Mouse (Mus musculus) hindbrain, embryonic 14.5 days (tissue): ENCODE data around the gene Dicer1. TPM values are rescaled to one million over a fixed set of nuclear protein-coding genes. Genes with fewer than 3 reads are reported as not detected.

ENCODE experiments used
- ATAC-seq: fragments of 200-750 bp; cut with Nextera tagmentation; 2 replicates; pipeline ENCODE4 v1.8.0; 2017; ENCODE audit warnings: moderate number of reproducible peaks, mild to moderate bottlenecking, moderate TSS enrichment, moderate library complexity; ENCODE audit not compliant: low FRiP score
- DNase-seq: peaks from one replicate; pipeline ENCODE4 v3.0.0-alpha.2; 2015; ENCODE audit warnings: low spot score
- H3K27ac ChIP-seq: fragments of 300-500 bp; sonication (generic); 2 replicates; pipeline ENCODE4 v1.5.1; 2014; ENCODE audit warnings: mild to moderate bottlenecking, moderate library complexity
- H3K27me3 ChIP-seq: fragments of 300-500 bp; sonication (generic); 2 replicates; pipeline ENCODE4 v1.6.1; 2014; ENCODE audit warnings: mild to moderate bottlenecking, low read length, mixed read lengths; ENCODE audit not compliant: control insufficient read depth, insufficient read depth
- H3K36me3 ChIP-seq: fragments of 300-500 bp; sonication (generic); replicated peaks from 2 replicates; pipeline ENCODE4 v1.6.1; 2014; ENCODE audit not compliant: control insufficient read depth, insufficient read depth
- H3K4me1 ChIP-seq: fragments of 300-500 bp; sonication (generic); replicated peaks from 2 replicates; pipeline ENCODE4 v1.6.1; 2014; ENCODE audit warnings: antibody characterized with exemption, low read length, mixed read lengths; ENCODE audit not compliant: control insufficient read depth, insufficient read depth
- H3K4me2 ChIP-seq: fragments of 300-500 bp; sonication (generic); replicated peaks from 2 replicates; pipeline ENCODE4 v1.6.1; 2014; ENCODE audit warnings: mild to moderate bottlenecking, moderate library complexity
- H3K4me3 ChIP-seq: fragments of 300-500 bp; sonication (generic); replicated peaks from 2 replicates; pipeline ENCODE4 v1.5.1; 2014; ENCODE audit warnings: mild to moderate bottlenecking, low read length
- H3K9ac ChIP-seq: fragments of 300-500 bp; sonication (generic); 2 replicates; pipeline ENCODE4 v1.6.1; 2014
- H3K9me3 ChIP-seq: fragments of 300-500 bp; sonication (generic); 2 replicates; pipeline ENCODE4 v1.6.1; 2016; ENCODE audit warnings: low read length; ENCODE audit not compliant: control insufficient read depth
- WGBS: fragments of 180-500 bp; shearing (Covaris S2); extraction: QIAGEN DNeasy Blood & Tissue Kit; methylation state at CpG from one replicate; pipeline ENCODE4 v1.1.7; 2014; 5-methylcytosine and 5-hydroxymethylcytosine counted together
- polyA plus RNA-seq: library from polyadenylated mRNA; unstranded; fragments of >200 nt; fragmentation: Nextera tagmentation; extraction: Ambion mirVana; gene quantifications from 2 replicates; pipeline ENCODE4 v1.2.1, GENCODE M21; 2014

Gene Dicer1
- polyA plus RNA-seq, 1 experiment from 2014 or later, result 36.7 TPM

- Histone ChIP-seq H3K4me2 (no peak overlapping the region), H3K9ac (no peak overlapping the region), H3K27me3 (no peaks in the 10 kb centered on the region), H3K36me3 (no peaks in the 10 kb centered on the region), H3K4me3 (no peak overlapping the region), H3K27ac (no peak overlapping the region), H3K4me1 (no peaks in the 10 kb centered on the region), H3K9me3 (no peaks in the 10 kb centered on the region)
- no peak for ATAC-seq
- WGBS, result 69% methylated on average over 5 of the region's 5 CpGs
- DNase-seq, result no peak
Observed at GRCm38 (mm10) chr12:104672976-104673375, 78.8 kb downstream of the Dicer1 start.

- WGBS, result 61% methylated on average over 10 of the region's 10 CpGs
- H3K27ac ChIP-seq, result no peak overlapping the region
Observed at GRCm38 (mm10) chr12:104672406-104672805, 79.3 kb downstream of the Dicer1 start.

GRCm38 (mm10) chr12:104667846-104668245 is 83.9 kb downstream of the Dicer1 start:
- no peak for ATAC-seq
- H3K36me3 ChIP-seq, result no peaks in the 10 kb centered on the region
- H3K4me1 ChIP-seq, result no peaks in the 10 kb centered on the region
- H3K27me3 ChIP-seq, result no peaks in the 10 kb centered on the region
- H3K4me3 ChIP-seq, result no peak overlapping the region
- no peak overlapping the region for H3K9ac ChIP-seq
- no peak overlapping the region for H3K4me2 ChIP-seq
- H3K27ac ChIP-seq, result no peak overlapping the region
- DNase-seq, result no peak
- 80% methylated on average over 7 of the region's 7 CpGs for WGBS
- no peaks in the 10 kb centered on the region for H3K9me3 ChIP-seq

More at GRCm38 (mm10) chr12:104672406-104672805, 79.3 kb downstream of the Dicer1 start:
- no peak for ATAC-seq
- Histone ChIP-seq H3K27me3 (no peaks in the 10 kb centered on the region), H3K36me3 (no peaks in the 10 kb centered on the region), H3K4me2 (no peak overlapping the region), H3K4me3 (no peak overlapping the region), H3K4me1 (no peaks in the 10 kb centered on the region), H3K9me3 (no peaks in the 10 kb centered on the region), H3K9ac (no peak overlapping the region)
- no peak for DNase-seq

DNA sequence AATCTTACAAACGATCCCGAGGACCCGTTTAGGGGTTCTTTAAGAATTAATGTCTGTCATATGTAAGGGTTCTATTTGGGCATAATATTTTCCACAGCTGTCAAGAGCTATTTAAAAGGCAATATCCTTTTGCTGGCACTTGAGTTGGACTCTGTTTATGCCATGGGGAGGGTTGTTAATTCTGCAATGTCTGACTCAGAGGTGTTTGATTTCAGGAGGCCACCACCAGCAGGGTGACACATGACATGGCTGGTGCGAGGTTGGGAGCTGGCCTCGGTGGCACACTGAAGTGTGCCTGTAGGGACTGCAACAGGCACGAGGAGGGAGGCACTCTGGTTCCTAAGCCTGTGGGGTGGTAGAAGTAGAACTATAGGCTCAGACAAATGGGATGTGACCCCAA is 85.8 kb downstream of the Dicer1 start:
- Histone ChIP-seq H3K9ac (no peak overlapping the region), H3K36me3 (no peaks in the 10 kb centered on the region), H3K27me3 (no peaks in the 10 kb centered on the region), H3K27ac (no peak overlapping the region), H3K9me3 (no peaks in the 10 kb centered on the region), H3K4me1 (no peaks in the 10 kb centered on the region), H3K4me3 (no peak overlapping the region), H3K4me2 (no peak overlapping the region)
- no peak for DNase-seq
- ATAC-seq, result no peak
- 84% methylated on average over 6 of the region's 6 CpGs for WGBS

DNA sequence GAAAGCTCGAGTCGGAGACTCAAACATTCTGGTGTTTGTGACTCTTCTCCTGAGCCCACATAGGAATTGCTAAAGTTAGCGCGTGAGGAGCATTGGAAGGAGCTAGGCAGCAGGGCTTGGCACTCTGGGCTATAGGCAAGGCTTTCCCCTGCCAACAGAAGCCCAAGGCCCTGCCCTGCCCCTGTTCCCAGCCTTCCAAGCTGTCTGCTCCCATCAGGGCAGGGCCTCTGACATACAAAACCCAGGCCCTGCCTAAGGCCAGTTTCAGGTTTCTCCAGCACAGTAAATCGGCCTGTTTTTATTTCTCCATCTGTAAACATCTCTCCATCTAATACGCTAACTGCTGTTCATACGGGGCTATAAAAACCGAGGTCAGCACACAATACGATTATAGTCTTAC is 86.2 kb downstream of the Dicer1 start:
- H3K4me3 ChIP-seq, result no peak overlapping the region
- H3K9ac ChIP-seq, result no peak overlapping the region
- no peak overlapping the region for H3K27ac ChIP-seq
- no peaks in the 10 kb centered on the region for H3K27me3 ChIP-seq
- no peaks in the 10 kb centered on the region for H3K9me3 ChIP-seq
- no peak overlapping the region for H3K4me2 ChIP-seq
- DNase-seq (no peak), ATAC-seq (no peak)
- no peaks in the 10 kb centered on the region for H3K36me3 ChIP-seq
- 90% methylated on average over 9 of the region's 9 CpGs for WGBS
- H3K4me1 ChIP-seq, result no peaks in the 10 kb centered on the region

- H3K4me3 ChIP-seq, result no peak overlapping the region
- H3K4me2 ChIP-seq, result no peak overlapping the region
- 92% methylated on average over 2 of the region's 2 CpGs for WGBS
- no peak overlapping the region for H3K27ac ChIP-seq
- 0 out of 2 replicates have a peak, but pooled peaks cover 8% of the 10 kb centered on the region for H3K9me3 ChIP-seq
- no peaks in the 10 kb centered on the region for H3K4me1 ChIP-seq
- DNase-seq (no peak), ATAC-seq (no peak)
- H3K27me3 ChIP-seq, result no peaks in the 10 kb centered on the region
- H3K9ac ChIP-seq, result no peak overlapping the region
- H3K36me3 ChIP-seq, result no peaks in the 10 kb centered on the region
Observed at GRCm38 (mm10) chr12:104656146-104656545, 95.6 kb downstream of the Dicer1 start.

DNA sequence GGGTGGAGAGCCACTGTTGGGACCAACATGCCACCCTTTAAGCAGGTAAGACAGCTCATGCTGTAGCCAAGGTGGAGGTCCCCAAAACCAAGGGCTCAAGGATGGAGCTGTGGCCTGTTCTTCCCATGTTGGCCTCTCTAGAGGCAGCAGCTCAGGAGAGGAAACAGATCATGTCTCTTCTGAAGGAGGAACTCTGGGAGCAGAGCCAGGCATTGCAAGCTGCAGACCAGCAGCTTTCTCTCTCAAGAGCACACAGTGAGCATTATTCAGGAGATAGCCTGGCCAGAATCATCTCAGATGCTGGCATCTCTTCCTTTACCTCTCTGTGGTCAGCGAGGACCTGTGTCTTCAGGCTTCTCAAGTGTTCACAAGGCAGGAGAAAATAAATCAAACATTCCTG is 96.7 kb downstream of the Dicer1 start:
- H3K4me1 ChIP-seq, result 0 out of 2 replicates have a peak, but pooled peaks cover 5% of the 10 kb centered on the region
- DNase-seq (no peak), ATAC-seq (no peak)
- H3K36me3 ChIP-seq, result no peaks in the 10 kb centered on the region
- H3K9ac ChIP-seq, result no peak overlapping the region
- no peak overlapping the region for H3K4me3 ChIP-seq
- no peak overlapping the region for H3K4me2 ChIP-seq
- H3K9me3 ChIP-seq, result 0 out of 2 replicates have a peak, but pooled peaks cover 8% of the 10 kb centered on the region
- H3K27ac ChIP-seq, result no peak overlapping the region
- no peaks in the 10 kb centered on the region for H3K27me3 ChIP-seq
- 91% methylated on average over 1 of the region's 1 CpGs for WGBS

DNA sequence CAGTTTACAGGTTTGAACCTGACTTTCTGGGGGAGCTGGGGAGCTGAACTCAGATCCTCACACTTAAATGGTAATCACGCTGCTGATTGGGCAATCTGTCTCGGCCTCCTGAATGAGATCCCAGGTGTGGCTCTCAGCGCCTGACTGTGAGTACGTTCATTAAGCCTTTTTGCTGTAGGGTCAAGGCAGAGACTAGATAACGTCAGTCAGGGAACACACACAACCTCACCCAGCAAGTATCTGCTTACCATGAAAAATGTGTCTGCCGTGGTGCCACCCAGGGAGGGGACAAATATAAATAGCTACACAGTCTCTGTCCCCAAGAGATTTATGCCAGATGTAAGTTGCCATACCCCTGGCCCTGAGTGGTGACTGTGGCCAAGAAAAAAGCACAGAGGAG is 99.7 kb downstream of the Dicer1 start:
- Histone ChIP-seq H3K4me1 (0 out of 2 replicates have a peak, but pooled peaks cover 5% of the 10 kb centered on the region), H3K4me2 (no peak overlapping the region), H3K36me3 (no peaks in the 10 kb centered on the region), H3K9me3 (0 out of 2 replicates have a peak, but pooled peaks cover 8% of the 10 kb centered on the region), H3K9ac (no peak overlapping the region), H3K4me3 (no peak overlapping the region), H3K27ac (no peak overlapping the region), H3K27me3 (no peaks in the 10 kb centered on the region)
- 55% methylated on average over 6 of the region's 6 CpGs for WGBS
- DNase-seq (no peak), ATAC-seq (no peak)

- Histone ChIP-seq H3K4me1 (0 out of 2 replicates have a peak, but pooled peaks cover 5% of the 10 kb centered on the region), H3K9me3 (0 out of 2 replicates have a peak, but pooled peaks cover 6% of the 10 kb centered on the region), H3K27me3 (no peaks in the 10 kb centered on the region), H3K36me3 (no peaks in the 10 kb centered on the region), H3K9ac (no peak overlapping the region), H3K4me2 (no peak overlapping the region), H3K27ac (no peak overlapping the region), H3K4me3 (no peak overlapping the region)
- ATAC-seq, result no peak; the same call in 1 of the 2 replicates
- WGBS, result 19% methylated on average over 6 of the region's 6 CpGs
- no peak for DNase-seq
Observed at GRCm38 (mm10) chr12:104651269-104651668, 100.5 kb downstream of the Dicer1 start.
